ENCODE assay signal across 16 mouse cellular contexts in genomic region chr2:135861531-135862488, GRCm38 (mm10).
DNase-seq lines count a peak whose midpoint lies in the region; ATAC-seq and TF ChIP-seq lines count a peak whose summit lies in the region.
"Had no signal": no experiment of that assay in that cellular context is flagged by ENCODE, and none has a peak within 500 bp of the region (broad histone marks: within the 10 kb centered on the region; RNA-seq: fewer than 3 reads in every experiment).

No protein-coding gene starts in this region.

- no peaks in the 10 kb centered on the region for H3K36me3 ChIP-seq in heart, embryonic 12.5 days
- H3K36me3 ChIP-seq in stomach, postnatal 0 days (ENCODE audit: control insufficient read depth, insufficient read depth, low read length) = no peaks in the 10 kb centered on the region
- H3K36me3 ChIP-seq: embryonic facial prominence, embryonic 12.5 days; hindbrain, embryonic 13.5 days; liver, embryonic 13.5 days; midbrain, embryonic 12.5 days had no signal

- H3K9ac ChIP-seq in heart, embryonic 12.5 days = no peak overlapping the region
- no peak overlapping the region for H3K9ac ChIP-seq in stomach, postnatal 0 days (ENCODE audit: low read length)
- H3K9ac ChIP-seq: embryonic facial prominence, embryonic 12.5 days; hindbrain, embryonic 13.5 days; liver, embryonic 13.5 days; midbrain, embryonic 12.5 days had no signal

- DNase-seq in heart, adult 18-20 months = no peak
- no peak for DNase-seq in left cerebral cortex, adult 2 months (ENCODE audit: extremely low spot score in 1 of 2, low spot score in 2 of 2)
- DNase-seq in left cerebral cortex, postnatal 10 days (ENCODE audit: extremely low spot score in 1 of 2, low spot score in 2 of 2) = no peak
- DNase-seq in brain, adult 2 months (ENCODE audit: low read depth, low spot score) = peak; percentile 76
- no peak for DNase-seq in stomach, postnatal 0 days (ENCODE audit: low spot score)
- DNase-seq in cerebellum, adult 9-10 months = no peak
- DNase-seq: adrenal gland, adult 2 months; cerebellum, postnatal 14 days; gastrocnemius, postnatal 14 days; liver, embryonic 13.5 days; lung, postnatal 14 days had no signal

- no peak overlapping the region for H3K4me3 ChIP-seq in heart, embryonic 12.5 days
- H3K4me3 ChIP-seq in left cerebral cortex, adult 2 months = no peak overlapping the region
- no peak overlapping the region for H3K4me3 ChIP-seq in stomach, postnatal 0 days (ENCODE audit: low read depth, low read length)
- H3K4me3 ChIP-seq: embryonic facial prominence, embryonic 12.5 days; hindbrain, embryonic 13.5 days; liver, embryonic 13.5 days; midbrain, embryonic 12.5 days had no signal

- H3K27me3 ChIP-seq in heart, embryonic 12.5 days (replicated peaks) = no peaks in the 10 kb centered on the region
- no peaks in the 10 kb centered on the region for H3K27me3 ChIP-seq in stomach, postnatal 0 days (ENCODE audit: control insufficient read depth, insufficient read depth, low read length)
- H3K27me3 ChIP-seq: CH12.LX; embryonic facial prominence, embryonic 12.5 days; hindbrain, embryonic 13.5 days; liver, embryonic 13.5 days; midbrain, embryonic 12.5 days had no signal

- H3K9me3 ChIP-seq in heart, embryonic 12.5 days (replicated peaks) = no peaks in the 10 kb centered on the region
- H3K9me3 ChIP-seq in stomach, postnatal 0 days (ENCODE audit: control insufficient read depth, low read length) = no peaks in the 10 kb centered on the region
- H3K9me3 ChIP-seq: embryonic facial prominence, embryonic 12.5 days; hindbrain, embryonic 13.5 days; liver, embryonic 13.5 days; midbrain, embryonic 12.5 days had no signal

- H3K4me1 ChIP-seq in heart, embryonic 12.5 days (replicated peaks) = peaks cover 27% of the 10 kb centered on the region
- H3K4me1 ChIP-seq in stomach, postnatal 0 days (replicated peaks; ENCODE audit: control insufficient read depth, insufficient read depth) = no peaks in the 10 kb centered on the region; the same call in 1 of the 2 replicates
- H3K4me1 ChIP-seq: midbrain, embryonic 12.5 days had no signal

- no peak overlapping the region for H3K4me2 ChIP-seq in heart, embryonic 12.5 days
- H3K4me2 ChIP-seq in stomach, postnatal 0 days (replicated peaks; ENCODE audit: low read depth) = no peak overlapping the region
- H3K4me2 ChIP-seq: embryonic facial prominence, embryonic 12.5 days; hindbrain, embryonic 13.5 days; liver, embryonic 13.5 days; midbrain, embryonic 12.5 days had no signal

- peak overlapping the region; percentile 66; the same call in 1 of the 2 replicates for H3K27ac ChIP-seq in heart, embryonic 12.5 days (ENCODE audit: poor library complexity, severe bottlenecking)
- H3K27ac ChIP-seq in left cerebral cortex, adult 2 months = peak overlapping the region; percentile 16; the same call in 1 of the 2 replicates
- H3K27ac ChIP-seq in stomach, postnatal 0 days (replicated peaks) = no peak overlapping the region
- H3K27ac ChIP-seq: embryonic facial prominence, embryonic 12.5 days; hindbrain, embryonic 13.5 days; liver, embryonic 13.5 days; midbrain, embryonic 12.5 days had no signal

- TF ChIP-seq EP300 in stomach, postnatal 0 days (optimal IDR thresholded peaks at IDR 0.05) = no peak

- no peak for TF ChIP-seq CTCF in left cerebral cortex, adult 2 months (IDR thresholded peaks at IDR 0.05)
- TF ChIP-seq CTCF in stomach, postnatal 0 days (IDR thresholded peaks at IDR 0.05; ENCODE audit: low read depth) = no peak

- intact Hi-C loops in left cerebral cortex, adult 2 months (cut with DNase I) = no loop called here
- intact Hi-C loops in left cerebral cortex, postnatal 10 days (cut with DNase I) = no loop called here

- 63% methylated on average over 8 of the region's 8 CpGs for WGBS in heart, embryonic 12.5 days
- 72% methylated on average over 8 of the region's 8 CpGs for WGBS in stomach, postnatal 0 days

- no peak for ATAC-seq in heart, embryonic 12.5 days (ENCODE audit: insufficient number of reproducible peaks, low FRiP score)
- peak; percentile 32; the same call in 1 of the 2 replicates for ATAC-seq in stomach, postnatal 0 days (ENCODE audit: low FRiP score, low TSS enrichment)
